Mouse (Mus musculus) lung, adult 2 months (tissue): ENCODE results near the gene Slc16a7.

Experiments
- CTCF ChIP-seq: fragments of 200-500 bp; IDR thresholded peaks from 2 replicates; pipeline ENCODE4 v1.5.1; 2011; ENCODE audit warnings: mild to moderate bottlenecking, low read length, control low read depth; ENCODE audit not compliant: insufficient read depth
- POLR2A ChIP-seq: fragments of 200-500 bp; IDR thresholded peaks from 2 replicates; pipeline ENCODE4 v1.6.1; 2011; ENCODE audit warnings: low read depth, mild to moderate bottlenecking, control low read depth, low read length, borderline replicate concordance; ENCODE audit errors: extremely low read depth

GRCm38 (mm10) chr10:125177782-125178181 lies 211.5 kb downstream of the Slc16a7 start:
- TF ChIP-seq CTCF, result no peak
- no peak for TF ChIP-seq POLR2A
